Mouse (Mus musculus): Measurements from ENCODE around the gene Lipt2. TPM values are rescaled to one million over a fixed set of nuclear protein-coding genes. Genes with fewer than 3 reads are reported as not detected.

Lipt2 gene
- polyA plus RNA-seq (2016; fragmentation: Nextera tagmentation; extraction: Ambion mirVana) = 8.9 and 10.1 TPM in 2 replicates

DNA sequence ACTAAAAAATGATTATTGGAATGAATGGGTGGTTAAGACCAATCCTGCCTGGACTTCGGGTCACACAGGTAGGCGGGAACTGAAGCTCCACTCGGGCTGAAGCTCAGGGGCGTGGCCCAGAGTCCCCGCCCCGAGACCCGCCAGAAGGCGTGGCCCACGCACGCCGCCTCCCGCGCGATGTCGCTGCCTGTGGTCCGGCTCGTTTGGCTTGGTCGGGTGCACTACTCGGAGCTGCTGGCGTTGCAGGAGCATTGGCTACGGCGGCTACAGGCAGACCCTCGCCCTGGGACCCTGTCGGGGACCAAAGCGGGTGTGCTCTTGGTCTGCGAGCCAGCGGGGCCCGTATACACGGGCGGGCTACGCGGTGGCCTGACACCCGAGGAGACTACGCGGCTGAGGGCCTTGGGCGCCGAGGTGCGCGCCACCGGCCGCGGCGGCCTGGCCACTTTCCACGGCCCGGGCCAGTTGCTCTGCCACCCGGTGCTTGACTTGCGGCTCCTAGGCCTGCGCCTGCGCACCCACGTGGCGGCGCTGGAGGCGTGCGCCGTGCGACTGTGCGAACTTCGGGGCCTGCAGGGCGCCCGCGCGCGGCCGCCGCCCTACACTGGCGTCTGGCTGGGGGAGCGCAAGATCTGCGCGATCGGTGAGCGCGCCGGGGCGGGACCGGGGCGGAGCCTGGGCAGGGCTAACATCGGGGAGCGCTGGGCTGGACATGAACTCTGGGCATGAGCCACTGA is at the start of gene Lipt2:
Gene Lipt2 (plus strand): TSS at position 173 of the 737 bp plus-strand sequence.
- 1% methylated on average over 78 of the region's 78 CpGs for WGBS (ENCODE audit: insufficient replicate concordance)
- Histone ChIP-seq H3K9ac (peak within 1 kb of the TSS; percentile 82), H3K36me3 (no peaks in the 10 kb centered on the region; the same call in 1 of the 2 replicates), H3K27me3 (replicated peaks) (no peaks in the 10 kb centered on the region; the same call in 1 of the 2 replicates), H3K4me2 (peak within 1 kb of the TSS; percentile 99), H3K9me3 (replicated peaks) (no peaks in the 10 kb centered on the region), H3K4me1 (peaks cover 17% of the 10 kb centered on the region), H3K27ac (peak within 1 kb of the TSS; percentile 84), H3K4me3 (peak within 1 kb of the TSS; percentile 75)
- ATAC-seq = peak; percentile 94

DNA sequence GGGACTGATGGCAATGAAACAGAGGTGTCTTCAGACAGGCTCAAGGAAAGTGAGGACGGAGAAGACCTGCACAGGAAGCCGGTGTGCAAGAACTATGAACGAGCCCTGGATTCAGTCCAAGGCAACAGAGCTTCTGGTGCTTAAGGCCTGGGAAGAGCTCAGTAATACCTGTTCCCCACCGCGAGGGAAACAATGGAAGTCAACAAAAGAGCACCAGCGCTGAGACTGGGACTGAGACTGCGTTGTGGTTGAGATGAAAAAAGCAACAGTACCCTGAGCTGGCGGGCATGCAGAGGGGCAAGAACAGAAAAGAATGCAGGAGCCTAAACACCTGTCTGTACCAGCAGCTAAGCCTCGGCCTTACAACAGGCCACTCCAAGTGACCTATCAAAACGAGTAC is 47.6 kb upstream of the Lipt2 start:
- no peak overlapping the region for H3K9ac ChIP-seq
- WGBS (ENCODE audit: insufficient replicate concordance) = 87% methylated on average over 10 of the region's 10 CpGs
- no peak overlapping the region for H3K4me2 ChIP-seq
- peaks cover 88% of the 10 kb centered on the region for H3K36me3 ChIP-seq
- H3K27ac ChIP-seq = no peak overlapping the region
- no peak for ATAC-seq
- H3K4me3 ChIP-seq = no peak overlapping the region
- no peaks in the 10 kb centered on the region for H3K27me3 ChIP-seq (replicated peaks)
- no peaks in the 10 kb centered on the region for H3K9me3 ChIP-seq (replicated peaks)
- no peaks in the 10 kb centered on the region for H3K4me1 ChIP-seq

DNA sequence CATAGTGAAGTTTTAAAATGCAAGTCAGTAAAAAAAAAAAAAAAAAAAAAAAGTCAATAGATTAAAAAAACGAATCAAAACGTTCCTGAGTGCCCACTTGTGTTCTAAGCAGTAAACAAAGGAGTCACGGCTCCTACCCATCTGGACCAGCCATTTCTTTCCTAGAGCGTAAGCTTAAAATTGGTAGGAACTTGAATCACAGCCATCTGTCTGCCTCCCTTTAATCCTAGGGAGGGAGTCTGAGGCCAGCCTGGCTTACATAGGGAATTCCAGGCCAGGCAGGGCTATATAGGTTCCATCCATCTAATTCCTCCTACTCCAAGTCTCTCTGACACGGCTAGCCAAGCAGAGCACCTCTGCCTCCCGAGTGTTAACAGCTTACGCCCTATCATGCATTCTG is 45.3 kb upstream of the Lipt2 start:
- peaks cover 94% of the 10 kb centered on the region for H3K36me3 ChIP-seq
- no peak overlapping the region for H3K4me2 ChIP-seq
- WGBS (ENCODE audit: insufficient replicate concordance) = 79% methylated on average over 7 of the region's 7 CpGs
- H3K9me3 ChIP-seq (replicated peaks) = no peaks in the 10 kb centered on the region
- no peak for ATAC-seq
- H3K9ac ChIP-seq = no peak overlapping the region
- peaks cover 5% of the 10 kb centered on the region; the same call in 1 of the 2 replicates for H3K4me1 ChIP-seq
- no peak overlapping the region for H3K4me3 ChIP-seq
- no peaks in the 10 kb centered on the region for H3K27me3 ChIP-seq (replicated peaks)
- no peak overlapping the region for H3K27ac ChIP-seq

DNA sequence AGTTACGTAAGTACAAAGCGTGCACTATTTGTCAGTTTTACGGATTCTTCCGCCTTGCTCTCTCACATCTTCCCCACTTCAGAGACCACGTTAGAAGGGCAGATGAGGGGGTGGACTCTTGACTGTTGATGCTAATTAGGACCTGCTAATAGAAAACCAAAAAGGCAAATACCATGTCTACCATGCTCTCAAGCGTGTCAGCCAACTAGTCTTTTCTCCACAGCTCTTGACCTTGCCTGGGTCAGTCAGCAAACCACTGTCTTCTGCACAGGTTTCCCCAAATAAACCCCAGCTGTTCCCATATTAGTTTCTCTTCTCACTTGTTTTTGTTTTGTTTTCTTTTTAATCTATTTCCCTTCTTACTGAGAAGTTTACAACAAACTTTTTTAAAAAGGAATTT is 44.8 kb upstream of the Lipt2 start:
- H3K27ac ChIP-seq = no peak overlapping the region

DNA sequence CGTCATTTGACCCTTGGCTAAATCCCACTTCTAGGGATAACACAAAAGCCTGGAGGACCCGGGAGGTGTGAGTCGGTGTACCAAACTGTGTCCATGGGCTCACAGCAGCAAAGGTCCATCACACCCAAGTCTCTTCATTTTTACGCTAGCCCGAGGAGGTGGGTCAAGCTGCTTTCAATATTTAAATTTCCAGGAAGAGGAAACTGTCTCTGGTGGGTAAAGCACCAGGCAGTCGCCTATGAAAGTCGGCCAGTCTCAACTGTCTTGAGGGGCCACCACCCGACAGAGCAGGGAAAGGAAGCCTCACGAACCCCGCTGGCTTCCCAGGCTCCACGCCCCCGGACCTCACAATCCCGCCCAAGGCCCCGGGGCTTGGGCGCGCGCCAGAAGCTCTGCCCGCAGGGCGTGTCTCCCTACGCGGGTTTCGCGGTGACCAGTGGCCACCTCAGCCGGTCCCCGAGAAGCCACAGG is 38.3 kb upstream of the Lipt2 start:
- peak overlapping the region; percentile 96 for H3K4me3 ChIP-seq
- H3K9me3 ChIP-seq (replicated peaks) = no peaks in the 10 kb centered on the region
- peak overlapping the region; percentile 93 for H3K27ac ChIP-seq
- peak; percentile 72 for ATAC-seq
- peak overlapping the region; percentile 97 for H3K9ac ChIP-seq
- peaks cover 42% of the 10 kb centered on the region for H3K36me3 ChIP-seq
- H3K4me1 ChIP-seq = peaks cover 29% of the 10 kb centered on the region
- H3K27me3 ChIP-seq (replicated peaks) = no peaks in the 10 kb centered on the region
- under 1% methylated on average over 25 of the region's 25 CpGs for WGBS (ENCODE audit: insufficient replicate concordance)
- H3K4me2 ChIP-seq = peak overlapping the region; percentile 84

More for the DNA sequence above, 44.8 kb upstream of the Lipt2 start:
- H3K9ac ChIP-seq = no peak overlapping the region
- no peak overlapping the region for H3K4me3 ChIP-seq
- no peaks in the 10 kb centered on the region for H3K9me3 ChIP-seq (replicated peaks)
- H3K27me3 ChIP-seq (replicated peaks) = no peaks in the 10 kb centered on the region
- H3K36me3 ChIP-seq = peaks cover 95% of the 10 kb centered on the region
- 92% methylated on average over 6 of the region's 6 CpGs for WGBS (ENCODE audit: insufficient replicate concordance)
- ATAC-seq = no peak
- H3K4me1 ChIP-seq = peaks cover 8% of the 10 kb centered on the region; the same call in 1 of the 2 replicates
- no peak overlapping the region for H3K4me2 ChIP-seq

DNA sequence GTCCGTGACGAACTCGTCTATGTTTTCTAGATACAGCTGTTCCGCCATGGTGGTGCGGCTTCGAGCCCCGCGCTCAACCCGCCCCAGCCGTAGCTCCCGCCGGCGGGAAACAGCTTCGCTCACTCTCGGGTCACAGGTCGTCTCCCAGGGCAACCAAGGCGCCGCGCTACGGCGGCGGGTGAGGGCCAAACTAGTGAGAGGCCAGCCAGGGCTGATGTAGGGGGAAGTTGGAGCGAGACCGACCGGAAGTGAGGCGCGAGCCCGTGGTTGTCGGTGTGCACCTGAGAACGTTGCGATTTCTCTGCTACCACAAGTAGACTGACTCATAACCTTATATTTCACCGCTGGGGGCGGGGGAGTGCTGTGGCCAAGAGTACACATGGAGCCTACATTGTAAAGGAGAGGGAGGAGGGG is 37.7 kb upstream of the Lipt2 start, which contains the start of gene Pold3:
Gene Pold3 (minus strand): TSS at position 190 of the 414 bp plus-strand sequence.
- H3K9ac ChIP-seq = peak within 1 kb of the TSS; percentile 97
- ATAC-seq = peak; percentile 95
- WGBS (ENCODE audit: insufficient replicate concordance) = under 1% methylated on average over 32 of the region's 33 CpGs
- H3K36me3 ChIP-seq = peaks cover 36% of the 10 kb centered on the region
- peak within 1 kb of the TSS; percentile 93 for H3K27ac ChIP-seq
- peaks cover 29% of the 10 kb centered on the region for H3K4me1 ChIP-seq
- H3K9me3 ChIP-seq (replicated peaks) = no peaks in the 10 kb centered on the region
- H3K4me3 ChIP-seq = peak within 1 kb of the TSS; percentile 96
- no peaks in the 10 kb centered on the region for H3K27me3 ChIP-seq (replicated peaks)
- peak within 1 kb of the TSS; percentile 84 for H3K4me2 ChIP-seq

DNA sequence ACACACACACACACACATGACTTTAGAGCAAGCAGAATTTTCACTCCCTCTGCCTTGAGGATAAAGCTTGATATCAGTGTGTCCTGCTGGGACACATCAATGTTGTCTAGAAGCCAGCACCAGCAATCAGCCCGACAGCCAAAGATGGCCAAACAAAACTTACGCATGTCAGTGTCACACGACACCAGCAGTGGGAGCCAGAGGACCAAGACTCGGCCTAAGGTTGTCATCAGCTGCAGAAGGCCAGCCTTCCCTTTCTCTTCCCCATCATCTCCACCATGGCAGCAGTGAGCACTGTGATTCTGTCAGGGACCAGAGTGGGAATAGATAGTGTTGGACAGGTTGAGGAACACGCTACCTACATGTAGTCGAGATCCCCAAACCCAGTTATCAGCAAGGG is 35.6 kb upstream of the Lipt2 start:
- WGBS (ENCODE audit: insufficient replicate concordance) = 50% methylated on average over 6 of the region's 6 CpGs
- H3K9me3 ChIP-seq (replicated peaks) = no peaks in the 10 kb centered on the region
- no peak overlapping the region for H3K27ac ChIP-seq
- no peak for ATAC-seq
- H3K4me1 ChIP-seq = peaks cover 27% of the 10 kb centered on the region
- H3K9ac ChIP-seq = no peak overlapping the region
- H3K27me3 ChIP-seq (replicated peaks) = 0 out of 2 replicates have a peak, but pooled peaks cover 4% of the 10 kb centered on the region
- peaks cover 15% of the 10 kb centered on the region for H3K36me3 ChIP-seq
- H3K4me3 ChIP-seq = no peak overlapping the region
- H3K4me2 ChIP-seq = no peak overlapping the region

DNA sequence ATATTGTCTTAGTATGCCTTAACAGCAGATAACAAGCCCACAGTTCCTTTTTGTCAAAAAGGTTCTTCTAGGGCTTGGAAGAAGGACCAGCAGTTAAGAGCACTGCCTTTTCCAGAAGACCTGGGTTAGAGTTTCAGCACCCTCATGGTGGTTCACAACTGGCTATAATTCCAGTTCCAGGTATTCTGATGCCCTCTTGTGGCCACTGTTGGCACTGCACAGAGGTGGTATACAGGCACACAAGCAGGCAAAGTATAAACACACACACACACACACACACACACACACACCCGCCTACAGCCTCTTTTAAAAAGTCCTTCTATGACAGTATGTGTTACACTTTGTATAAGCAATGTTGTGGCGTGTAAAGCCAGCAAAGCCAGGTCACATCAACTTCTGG is 34.9 kb upstream of the Lipt2 start:
- Histone ChIP-seq H3K9me3 (replicated peaks) (no peaks in the 10 kb centered on the region), H3K9ac (no peak overlapping the region), H3K27ac (no peak overlapping the region), H3K36me3 (peaks cover 8% of the 10 kb centered on the region), H3K4me2 (no peak overlapping the region), H3K4me1 (peaks cover 21% of the 10 kb centered on the region), H3K4me3 (no peak overlapping the region), H3K27me3 (replicated peaks) (0 out of 2 replicates have a peak, but pooled peaks cover 4% of the 10 kb centered on the region)
- 47% methylated on average over 2 of the region's 2 CpGs for WGBS (ENCODE audit: insufficient replicate concordance)
- ATAC-seq = no peak

DNA sequence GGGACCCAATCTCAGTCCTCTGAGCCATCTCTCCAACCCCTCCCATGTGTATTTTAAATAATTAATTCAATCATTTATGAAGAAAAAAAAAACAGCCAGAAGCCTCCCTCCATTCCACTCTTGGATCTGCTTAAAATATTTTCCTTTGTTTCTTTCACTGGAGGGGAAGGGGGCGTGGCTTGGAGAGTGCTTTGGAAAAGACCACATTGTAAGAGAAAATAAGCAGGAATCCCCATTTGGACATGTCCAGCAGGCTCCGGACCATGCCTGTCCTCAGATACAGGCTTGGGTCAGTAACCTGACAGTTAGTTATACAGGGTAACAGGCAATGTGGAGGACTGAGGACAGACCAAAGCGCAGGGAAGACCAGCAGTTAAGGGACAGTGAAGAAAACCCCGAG is 33.9 kb upstream of the Lipt2 start:
- no peak for ATAC-seq
- 72% methylated on average over 4 of the region's 4 CpGs for WGBS (ENCODE audit: insufficient replicate concordance)
- no peak overlapping the region for H3K9ac ChIP-seq
- H3K27ac ChIP-seq = no peak overlapping the region
- no peaks in the 10 kb centered on the region for H3K9me3 ChIP-seq (replicated peaks)
- H3K27me3 ChIP-seq (replicated peaks) = 0 out of 2 replicates have a peak, but pooled peaks cover 4% of the 10 kb centered on the region
- H3K4me1 ChIP-seq = peaks cover 14% of the 10 kb centered on the region
- no peaks in the 10 kb centered on the region for H3K36me3 ChIP-seq
- no peak overlapping the region for H3K4me3 ChIP-seq
- H3K4me2 ChIP-seq = no peak overlapping the region

DNA sequence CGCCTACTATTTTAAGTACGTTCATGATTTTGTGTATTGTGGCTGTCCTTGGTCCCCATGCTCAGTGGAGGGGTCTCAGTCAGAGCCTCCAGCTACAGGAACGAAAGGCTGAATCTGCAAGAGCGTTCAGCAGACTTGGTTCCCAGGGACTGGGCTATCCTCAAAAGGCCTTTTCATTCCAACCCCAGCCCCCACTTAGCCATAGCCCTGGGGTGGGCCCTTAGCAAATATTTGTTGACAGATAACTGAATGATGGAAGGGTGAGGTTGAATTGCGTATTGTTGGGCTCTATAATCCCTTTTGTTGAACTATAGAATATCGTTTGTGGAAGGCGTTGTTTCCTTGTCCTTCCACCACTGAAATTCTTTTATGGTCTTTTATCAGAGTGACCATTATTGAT is 32.6 kb upstream of the Lipt2 start:
- no peak overlapping the region for H3K4me3 ChIP-seq
- peaks cover 10% of the 10 kb centered on the region for H3K4me1 ChIP-seq
- H3K27me3 ChIP-seq (replicated peaks) = 0 out of 2 replicates have a peak, but pooled peaks cover 4% of the 10 kb centered on the region
- H3K36me3 ChIP-seq = no peaks in the 10 kb centered on the region
- no peak for ATAC-seq
- no peak overlapping the region for H3K27ac ChIP-seq
- H3K4me2 ChIP-seq = no peak overlapping the region
- WGBS (ENCODE audit: insufficient replicate concordance) = 76% methylated on average over 7 of the region's 7 CpGs
- H3K9ac ChIP-seq = no peak overlapping the region
- no peaks in the 10 kb centered on the region for H3K9me3 ChIP-seq (replicated peaks)

DNA sequence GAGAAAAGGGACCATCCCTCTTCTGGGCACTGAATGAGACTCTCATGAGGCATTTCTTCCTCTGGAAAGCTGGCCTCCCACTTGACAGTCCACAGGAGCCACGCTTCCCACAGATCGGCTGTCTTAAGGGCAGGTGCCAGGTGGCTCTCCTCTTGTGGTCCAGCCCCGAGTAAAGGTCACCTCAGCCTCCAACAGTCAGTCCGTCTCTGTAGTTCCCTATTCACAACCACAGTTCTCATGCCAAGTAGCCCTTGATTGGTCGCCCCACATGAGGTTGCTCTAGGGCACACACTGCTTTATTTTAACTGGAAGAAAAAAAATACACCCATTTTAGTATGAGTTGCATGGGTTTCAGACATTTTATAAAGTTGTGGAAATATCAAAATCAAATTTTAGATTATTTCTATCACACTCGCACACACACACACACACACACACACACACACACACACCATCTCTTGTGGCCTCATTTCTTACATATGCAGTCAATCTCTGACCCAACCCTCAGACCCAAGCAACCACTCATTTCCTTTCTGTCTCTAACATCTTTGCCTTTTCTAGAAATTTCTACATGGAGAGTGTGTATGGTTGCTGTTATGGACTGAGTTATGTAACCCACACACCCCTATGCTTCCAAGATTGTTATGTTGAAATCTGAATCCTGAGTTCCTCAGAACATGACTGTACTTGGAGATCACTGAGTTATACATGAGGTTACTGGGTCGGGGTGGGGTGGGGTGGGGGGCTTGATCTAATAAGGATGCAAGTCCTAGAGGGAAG is 30.6 kb upstream of the Lipt2 start:
- no peak for ATAC-seq
- no peak overlapping the region for H3K27ac ChIP-seq
- WGBS (ENCODE audit: insufficient replicate concordance) = 56% methylated on average over 7 of the region's 7 CpGs
- H3K36me3 ChIP-seq = no peaks in the 10 kb centered on the region
- no peaks in the 10 kb centered on the region for H3K9me3 ChIP-seq (replicated peaks)
- no peak overlapping the region for H3K4me2 ChIP-seq
- no peaks in the 10 kb centered on the region for H3K4me1 ChIP-seq
- H3K27me3 ChIP-seq (replicated peaks) = 0 out of 2 replicates have a peak, but pooled peaks cover 4% of the 10 kb centered on the region
- no peak overlapping the region for H3K9ac ChIP-seq
- H3K4me3 ChIP-seq = no peak overlapping the region

DNA sequence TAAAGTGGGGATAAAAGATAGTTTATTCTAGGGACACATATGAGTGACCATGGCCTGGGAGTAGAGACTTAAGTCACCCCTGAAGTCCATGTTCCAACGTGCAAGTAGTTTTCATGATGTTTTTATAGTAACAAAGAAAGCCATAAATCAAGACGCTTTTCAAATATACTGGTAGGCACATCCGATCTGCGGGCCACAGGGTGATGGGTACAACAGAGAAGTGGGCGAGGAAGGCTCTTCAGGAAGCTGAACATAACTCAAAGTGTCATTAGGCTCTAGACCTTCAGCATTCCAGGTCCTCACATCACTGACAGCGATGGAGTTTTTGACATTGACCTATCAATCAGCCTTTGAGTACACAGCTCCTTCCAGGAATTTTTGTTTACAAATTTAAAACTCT is 28.5 kb upstream of the Lipt2 start:
- no peaks in the 10 kb centered on the region for H3K9me3 ChIP-seq (replicated peaks)
- no peak overlapping the region for H3K27ac ChIP-seq
- H3K4me3 ChIP-seq = no peak overlapping the region
- H3K9ac ChIP-seq = no peak overlapping the region
- no peaks in the 10 kb centered on the region for H3K4me1 ChIP-seq
- no peak overlapping the region for H3K4me2 ChIP-seq
- no peaks in the 10 kb centered on the region for H3K36me3 ChIP-seq
- no peak for ATAC-seq
- H3K27me3 ChIP-seq (replicated peaks) = 0 out of 2 replicates have a peak, but pooled peaks cover 4% of the 10 kb centered on the region
- 41% methylated on average over 6 of the region's 6 CpGs for WGBS (ENCODE audit: insufficient replicate concordance)

All from liver, embryonic 12.5 days (tissue).